In the genomic region with DNA sequence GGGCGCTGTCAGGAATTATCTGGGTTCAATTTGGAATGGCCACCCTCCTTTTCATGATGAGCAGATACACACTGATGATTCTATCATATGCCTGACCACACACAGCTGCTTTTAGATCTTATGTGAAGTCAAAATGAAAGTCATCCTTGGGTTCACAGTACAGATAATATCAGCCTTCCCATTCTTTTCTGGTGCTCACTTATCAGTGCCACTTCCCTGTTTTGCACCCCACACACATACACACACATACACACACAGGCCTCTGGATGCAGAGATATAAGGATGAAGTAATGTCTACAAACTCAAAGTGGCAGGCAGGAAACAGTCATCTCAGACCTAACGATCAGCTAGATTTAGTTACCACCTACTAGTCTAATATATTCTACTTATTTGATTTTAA, we compare ENCODE assay signal across 29 mouse cellular contexts. TPM values are rescaled to one million over a fixed set of nuclear protein-coding genes. Genes with fewer than 3 reads are reported as not detected.
DNase-seq lines count a peak whose midpoint lies in the region; ATAC-seq lines count a peak whose summit lies in the region.
"Had no signal": no experiment of that assay in that cellular context is flagged by ENCODE, and none has a peak within 500 bp of the region (broad histone marks: within the 10 kb centered on the region; RNA-seq: fewer than 3 reads in every experiment).

No protein-coding gene starts in this region.

- 96% methylated on average over 2 of the region's 2 CpGs for WGBS in forebrain, embryonic 14.5 days

- peak; percentile 25 for DNase-seq in heart, adult 11 months
- no peak for DNase-seq in heart, postnatal 4 days
- DNase-seq in 416B (ENCODE audit: low read depth): peak; percentile 64
- DNase-seq in frontal cortex, adult 2 months (ENCODE audit: extremely low spot score in 1 of 2, low spot score in 1 of 2): no peak
- DNase-seq in forebrain, embryonic 14.5 days (ENCODE audit: low spot score): no peak
- DNase-seq: adrenal gland, adult 8-10 months; adrenal gland, postnatal 14 days; adrenal gland, postnatal 36 days; B cell, adult 2 months; cerebellum, adult 11-12 months; cerebellum, adult 2 months; cerebellum, adult 9-10 months; cerebellum, postnatal 10 days; cerebellum, postnatal 25 days; embryo, embryonic 11 days; forebrain, postnatal 0 days had no signal

- no peak overlapping the region for H3K9ac ChIP-seq in forebrain, embryonic 14.5 days (ENCODE audit: low read length)
- H3K9ac ChIP-seq: embryonic facial prominence, embryonic 13.5 days; embryonic facial prominence, embryonic 15.5 days; forebrain, embryonic 12.5 days; forebrain, embryonic 15.5 days; forebrain, postnatal 0 days had no signal

- H3K4me3 ChIP-seq in forebrain, embryonic 14.5 days (ENCODE audit: low read depth, low read length): no peak overlapping the region
- H3K4me3 ChIP-seq: embryonic facial prominence, embryonic 13.5 days; embryonic facial prominence, embryonic 15.5 days; erythroblast, embryonic 14.5 days; forebrain, embryonic 10.5 days; forebrain, embryonic 12.5 days; forebrain, embryonic 15.5 days had no signal

- H3K4me2 ChIP-seq in forebrain, embryonic 14.5 days (ENCODE audit: low read length): no peak overlapping the region
- H3K4me2 ChIP-seq: embryonic facial prominence, embryonic 13.5 days; embryonic facial prominence, embryonic 15.5 days; forebrain, embryonic 12.5 days; forebrain, embryonic 15.5 days had no signal

- H3K36me3 ChIP-seq in forebrain, embryonic 14.5 days (ENCODE audit: control insufficient read depth, insufficient read depth, low read length): no peaks in the 10 kb centered on the region
- H3K36me3 ChIP-seq: embryonic facial prominence, embryonic 13.5 days; embryonic facial prominence, embryonic 15.5 days; forebrain, embryonic 10.5 days; forebrain, embryonic 12.5 days; forebrain, embryonic 15.5 days; G1E had no signal

- no peaks in the 10 kb centered on the region for H3K9me3 ChIP-seq in forebrain, embryonic 14.5 days (replicated peaks; ENCODE audit: control insufficient read depth, low read length)
- H3K9me3 ChIP-seq: embryonic facial prominence, embryonic 13.5 days; embryonic facial prominence, embryonic 15.5 days; forebrain, embryonic 10.5 days; forebrain, embryonic 12.5 days; forebrain, embryonic 15.5 days had no signal

- H3K27ac ChIP-seq in forebrain, embryonic 14.5 days (ENCODE audit: low read depth, low read length): no peak overlapping the region
- H3K27ac ChIP-seq: embryonic facial prominence, embryonic 13.5 days; embryonic facial prominence, embryonic 15.5 days; forebrain, embryonic 10.5 days; forebrain, embryonic 12.5 days; forebrain, embryonic 15.5 days had no signal

- no peaks in the 10 kb centered on the region for H3K27me3 ChIP-seq in forebrain, embryonic 14.5 days (replicated peaks; ENCODE audit: control insufficient read depth, insufficient read depth, low read length)
- H3K27me3 ChIP-seq: CH12.LX; embryonic facial prominence, embryonic 13.5 days; embryonic facial prominence, embryonic 15.5 days; forebrain, embryonic 12.5 days; forebrain, embryonic 15.5 days; Patski had no signal

- ATAC-seq in common myeloid progenitor, adult 5-6 weeks (replicated peaks; ENCODE audit: low read depth, poor library complexity, severe bottlenecking): peak; percentile 69
- peak; percentile 73 for ATAC-seq in megakaryocyte progenitor cell, adult 5-6 weeks (replicated peaks; ENCODE audit: poor library complexity)
- ATAC-seq in forebrain, embryonic 14.5 days: no peak
- ATAC-seq: activated CD4-positive, CD25-positive, alpha-beta regulatory T cell, adult 4 months; CD4-positive, CD25-positive, alpha-beta regulatory T cell, adult 4 months; forebrain, embryonic 15.5 days; forebrain, postnatal 0 days; Patski had no signal

- no peaks in the 10 kb centered on the region for H3K4me1 ChIP-seq in forebrain, embryonic 14.5 days (ENCODE audit: control insufficient read depth, insufficient read depth, low read length)
- H3K4me1 ChIP-seq: embryonic facial prominence, embryonic 13.5 days; embryonic facial prominence, embryonic 15.5 days; forebrain, embryonic 10.5 days; forebrain, embryonic 12.5 days; forebrain, embryonic 15.5 days had no signal

RNA-seq across cellular contexts. Expression of gene Oxtr, which starts 52.9 kb away (rescaled TPM):
- under 1 TPM; 0.07 to 0.14 TPM for total RNA-seq in heart, postnatal 4 days (2021)
- total RNA-seq in common myeloid progenitor, adult 5-6 weeks (2017): 0.09 TPM in 1 of 2 replicates, not detected in the other
- 0.05 TPM in 1 of 2 replicates, not detected in the other for total RNA-seq in megakaryocyte progenitor cell, adult 5-6 weeks (2015)
- 0.04 TPM in 1 of 2 replicates, not detected in the other for total RNA-seq in megakaryocyte progenitor cell, adult 5-6 weeks (2017)
- 4.7 and 8.7 TPM in 2 replicates for polyA plus RNA-seq in frontal cortex, adult 2 months (2012; rRNA removed)
- polyA plus RNA-seq in forebrain, embryonic 14.5 days (2014; fragmentation: Nextera tagmentation; extraction: Ambion mirVana): 0.39 and 0.70 TPM in 2 replicates
- total RNA-seq: CH12.LX had no signal
- polyA plus RNA-seq: activated CD4-positive, CD25-positive, alpha-beta regulatory T cell, adult 4 months; CD4-positive, CD25-positive, alpha-beta regulatory T cell, adult 4 months; erythroblast, embryonic 14.5 days had no signal

Comparison
In these comparisons a context has a peak if more than half of its experiments do, and no peak if none do; other contexts are left out.
1. DNase-seq: peak in heart, adult 11 months (single experiment) and 416B (single experiment); none in heart, postnatal 4 days (single experiment), frontal cortex, adult 2 months (0 of 2) and forebrain, embryonic 14.5 days (single experiment).